Mouse (Mus musculus) MEL (cell line): Measurements from ENCODE around the gene P2ry6.

Experiments
- CHD1 ChIP-seq: IDR thresholded peaks from 2 replicates; pipeline ENCODE4 v1.6.1; 2012; ENCODE audit warnings: low read depth, mild to moderate bottlenecking, inconsistent platforms, low read length, improper control_type of control experiment
- CTCF ChIP-seq, 3 experiments: IDR thresholded peaks in 2 of 3; conservative IDR thresholded peaks in 1 of 3; 2 replicates each; pipeline ENCODE4 v1.5.1; 2011 to 2012; ENCODE audit warnings: low read length in 3 of 3, low read depth in 2 of 3, mild to moderate bottlenecking in 2 of 3, improper control_type of control experiment in 1 of 3, inconsistent platforms in 1 of 3, mixed read lengths in 1 of 3, moderate library complexity in 1 of 3; ENCODE audit not compliant: control insufficient read depth in 1 of 3, insufficient read depth in 1 of 3, poor library complexity in 1 of 3, severe bottlenecking in 1 of 3
- E2F4 ChIP-seq: IDR thresholded peaks from 2 replicates; pipeline ENCODE4 v1.6.1; 2011; ENCODE audit warnings: low read depth, low read length, improper control_type of control experiment, borderline replicate concordance
- EP300 ChIP-seq, 2 experiments: IDR thresholded peaks; 2 replicates each; pipeline ENCODE4 v1.6.1; 2011; ENCODE audit warnings: improper control_type of control experiment in 2 of 2, low read length in 2 of 2, low read depth in 1 of 2, mild to moderate bottlenecking in 1 of 2
- MAFK ChIP-seq: IDR thresholded peaks from 2 replicates; pipeline ENCODE4 v1.6.1; 2011; ENCODE audit warnings: low read depth, mild to moderate bottlenecking, low read length, improper control_type of control experiment, borderline replicate concordance
- MAX ChIP-seq: IDR thresholded peaks from 2 replicates; pipeline ENCODE4 v1.6.1; 2011; ENCODE audit warnings: low read length, improper control_type of control experiment
- MXI1 ChIP-seq: IDR thresholded peaks from 2 replicates; pipeline ENCODE4 v1.6.1; 2011; ENCODE audit warnings: mild to moderate bottlenecking, low read depth, low read length, improper control_type of control experiment
- POLR2A ChIP-seq, 2 experiments: IDR thresholded peaks; 2 replicates each; pipeline ENCODE4 v1.6.1; 2011 to 2012; ENCODE audit warnings: low read length in 2 of 2, mild to moderate bottlenecking in 2 of 2, control low read depth in 1 of 2, improper control_type of control experiment in 1 of 2, low read depth in 1 of 2, moderate library complexity in 1 of 2; ENCODE audit not compliant: control insufficient read depth in 1 of 2, insufficient read depth in 1 of 2, poor library complexity in 1 of 2
- POLR2AphosphoS5 ChIP-seq: IDR thresholded peaks from 2 replicates; pipeline ENCODE4 v1.6.1; 2012; ENCODE audit warnings: low read depth, borderline replicate concordance, mild to moderate bottlenecking, inconsistent platforms, low read length, moderate library complexity, mixed read lengths
- TCF12 ChIP-seq: IDR thresholded peaks from 2 replicates; pipeline ENCODE4 v1.6.1; 2014; ENCODE audit warnings: low read depth, mild to moderate bottlenecking, inconsistent platforms, low read length, improper control_type of control experiment, moderate library complexity
- ZC3H11A ChIP-seq: IDR thresholded peaks from 2 replicates; pipeline ENCODE4 v1.6.1; 2012; ENCODE audit warnings: low read depth, mild to moderate bottlenecking, inconsistent platforms, low read length, improper control_type of control experiment

DNA sequence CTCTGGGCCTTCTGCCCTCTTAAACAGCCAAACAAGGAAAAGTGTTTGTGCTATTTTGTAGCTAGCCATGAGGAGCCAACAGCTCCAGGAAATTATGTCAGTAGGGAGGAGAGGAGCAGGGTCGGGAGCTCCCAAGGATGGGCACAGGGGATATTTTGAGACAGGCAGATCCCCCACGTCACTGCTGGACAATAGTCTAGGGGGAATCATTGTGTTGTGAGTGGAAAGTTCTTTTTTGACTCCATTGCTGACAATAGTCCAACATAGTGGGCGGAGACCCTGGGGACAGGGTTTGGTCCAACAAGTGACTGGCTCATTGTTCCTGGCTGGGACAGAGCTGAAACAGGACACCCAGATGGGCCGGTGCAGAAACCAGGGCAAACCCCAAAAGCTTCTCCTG, 18.7 kb upstream of the P2ry6 start:
- TF ChIP-seq POLR2A (IDR thresholded peaks at IDR 0.05; ENCODE audit: control insufficient read depth in 1 of 2, insufficient read depth in 1 of 2, low read depth in 1 of 2, low read length in 2 of 2, poor library complexity in 1 of 2) (no peak), CTCF (IDR thresholded peaks at IDR 0.05 in 2 of 3, conservative IDR thresholded peaks at IDR 0.05 in 1 of 3; ENCODE audit: control insufficient read depth in 1 of 3, insufficient read depth in 1 of 3, low read depth in 2 of 3, low read length in 3 of 3, poor library complexity in 1 of 3, severe bottlenecking in 1 of 3) (no peak), EP300 (IDR thresholded peaks at IDR 0.05; ENCODE audit: low read depth in 1 of 2, low read length in 2 of 2) (no peak), MAFK (no peak), TCF12 (no peak), CHD1 (no peak), MXI1 (no peak), E2F4 (no peak), ZC3H11A (no peak), POLR2AphosphoS5 (no peak), MAX (no peak)
